Mouse (Mus musculus) kidney, postnatal 4 days (tissue): Measurements from ENCODE around the gene Gm3435.
"Not testable (repeated sequence)": the region's sequence is repeated elsewhere in the genome, so short reads cannot be mapped to it uniquely, and the experiment has no call there.

Source experiments
- DNase-seq, 2 experiments: peaks; one replicate each; pipeline ENCODE4 v3.0.0; 2021; ENCODE audit warnings: mixed read lengths in 2 of 2

The Gm3435 gene

DNA sequence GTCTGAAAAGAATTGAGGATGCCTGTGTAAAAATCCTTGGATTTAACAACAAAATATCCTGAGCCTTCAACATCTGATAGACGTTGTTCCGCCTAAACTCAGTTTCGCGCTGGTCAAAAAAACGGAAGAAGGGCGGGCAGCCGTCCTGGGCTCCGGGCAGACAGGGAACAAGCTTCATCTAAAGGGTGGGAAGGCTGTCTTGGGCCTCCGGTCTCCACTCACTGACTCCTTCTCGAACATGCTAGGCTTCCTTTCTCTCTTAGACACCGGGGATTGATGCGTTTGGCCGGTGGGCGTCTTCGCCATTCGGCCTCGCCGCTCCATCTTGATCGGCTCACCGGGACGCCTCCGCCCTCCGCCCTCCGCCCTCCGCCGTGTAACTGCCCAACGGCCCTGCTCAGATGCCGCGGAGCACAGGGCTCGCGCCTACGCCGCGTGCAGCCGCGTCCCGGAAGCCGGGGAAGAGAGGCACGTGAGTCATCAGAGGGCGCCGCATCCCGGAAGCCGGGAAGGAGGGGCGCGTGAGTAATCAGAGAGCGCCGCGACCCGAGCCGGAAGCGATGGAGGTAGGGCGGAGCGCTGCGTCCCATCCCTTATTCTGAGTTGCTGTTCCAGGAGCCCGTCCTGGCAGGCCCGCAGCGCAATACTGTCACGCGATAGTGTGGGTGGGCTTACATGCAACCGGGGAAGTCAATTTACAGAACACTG lies at the start of gene Gm3435:
TSS of gene Gm3435 (plus strand) at position 471 of the 708 bp plus-strand sequence.
- DNase-seq: not testable (repeated sequence)

DNA sequence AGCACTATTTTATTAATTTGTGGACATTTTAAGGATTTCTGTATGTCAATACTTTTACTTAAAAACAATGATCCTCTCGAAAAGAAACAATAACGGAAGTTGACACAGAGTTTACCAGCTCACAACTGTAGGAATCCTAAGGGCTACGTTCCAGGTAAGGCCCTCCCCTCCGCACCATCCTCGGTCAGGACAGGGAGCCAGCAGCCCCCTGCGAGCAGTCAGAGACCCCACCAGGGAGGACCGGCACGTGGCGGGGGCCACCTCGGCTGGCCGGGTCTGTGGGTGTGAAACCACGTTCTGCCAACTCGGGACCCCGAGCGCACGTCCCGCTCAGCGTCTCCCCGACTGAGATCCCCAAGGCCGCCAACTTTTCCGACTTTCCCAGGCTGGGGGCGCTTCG lies 49.5 kb upstream of the Gm3435 start:
- DNase-seq: peak; percentile 27 to 46

DNA sequence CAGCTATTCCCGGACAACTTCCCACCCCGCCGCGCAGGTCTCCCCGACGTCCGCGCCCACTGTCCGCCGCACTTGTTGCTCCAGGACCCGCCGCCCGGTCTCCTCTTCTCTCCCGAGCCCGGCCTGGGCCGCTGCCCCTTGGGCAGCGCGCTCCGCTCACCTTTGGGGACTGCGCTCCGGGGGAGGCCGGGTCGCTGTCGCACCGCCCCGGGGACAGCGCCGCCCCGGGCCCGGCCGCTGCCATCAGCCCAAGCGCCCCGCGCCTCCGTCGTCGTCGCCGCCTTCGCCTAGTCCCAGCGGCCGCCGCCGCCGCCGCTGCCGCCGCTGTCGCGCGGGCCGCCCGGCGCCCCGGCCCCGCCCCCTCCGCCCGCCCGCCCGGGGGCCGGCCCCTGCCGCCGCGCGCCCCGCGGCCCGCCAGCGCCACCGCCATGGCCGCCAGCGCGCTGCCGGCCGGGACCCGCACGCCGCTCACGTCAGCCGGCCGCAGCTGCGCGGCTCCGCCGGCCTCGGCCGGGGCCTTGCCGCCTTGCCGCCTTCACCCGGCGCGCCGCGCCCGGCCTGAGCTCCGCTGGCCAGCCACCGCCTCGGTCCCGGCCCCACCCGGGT lies 48.9 kb upstream of the Gm3435 start, which contains the start of gene Phf10:
TSS of gene Phf10 (minus strand) at position 323 of the 606 bp plus-strand sequence.
- peak; percentile 51 to 72 for DNase-seq

DNA sequence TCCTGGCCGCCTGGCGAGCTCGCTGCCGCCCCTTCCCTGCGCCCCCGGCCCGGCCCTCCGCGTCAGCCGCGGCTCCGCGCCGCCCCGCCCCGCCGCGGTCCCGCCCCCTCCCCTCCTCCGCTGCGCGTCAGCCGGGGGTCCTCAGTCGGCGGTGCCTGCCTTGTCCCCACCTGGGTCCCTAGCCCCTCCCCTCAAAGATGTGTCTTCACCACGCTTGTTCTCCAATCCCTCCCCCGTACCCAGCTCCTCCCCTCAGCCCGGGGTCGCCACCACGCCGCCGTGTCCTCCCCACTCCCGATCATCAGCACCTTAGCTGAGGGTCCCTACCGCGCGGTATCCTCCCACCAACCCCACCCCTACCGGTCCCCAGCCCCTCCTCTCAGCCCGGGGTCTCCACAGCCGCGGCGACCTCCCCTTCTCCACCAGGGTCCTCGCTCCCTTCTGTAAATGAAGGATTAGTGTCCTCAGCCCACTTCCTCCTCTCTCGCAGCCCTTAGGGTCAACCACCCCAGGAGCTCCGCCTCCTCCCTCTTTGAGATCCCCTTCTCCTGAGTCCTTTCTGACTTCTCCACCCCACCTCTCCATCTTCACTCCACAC lies 48.3 kb upstream of the Gm3435 start:
- DNase-seq: not testable (repeated sequence)

DNA sequence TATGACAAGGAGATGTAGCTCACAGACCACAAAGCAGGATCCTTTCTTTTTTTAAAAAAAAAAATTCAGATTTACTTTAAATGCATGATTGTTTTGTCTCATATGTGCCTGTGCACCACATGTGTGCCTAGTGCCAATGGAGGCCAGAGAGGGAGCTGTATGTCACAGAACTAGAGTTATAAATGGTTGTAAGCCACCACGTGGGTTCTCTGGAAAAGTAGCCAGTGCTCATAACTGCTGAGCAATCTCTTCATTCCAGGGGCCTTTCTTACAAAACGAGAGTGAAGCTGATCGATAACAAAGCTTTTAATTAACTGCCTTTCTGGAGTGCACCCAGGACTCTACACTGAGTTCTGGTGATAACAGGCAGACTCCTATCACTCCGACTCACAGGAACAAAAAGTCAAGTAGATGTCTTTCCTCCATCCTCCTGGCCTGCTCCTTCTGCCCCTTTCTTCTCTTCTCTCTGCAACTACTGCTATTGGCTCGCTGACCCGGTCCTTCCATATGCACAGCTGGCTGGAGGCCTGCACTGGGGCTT lies 41.5 kb upstream of the Gm3435 start:
- not testable (repeated sequence) for DNase-seq

DNA sequence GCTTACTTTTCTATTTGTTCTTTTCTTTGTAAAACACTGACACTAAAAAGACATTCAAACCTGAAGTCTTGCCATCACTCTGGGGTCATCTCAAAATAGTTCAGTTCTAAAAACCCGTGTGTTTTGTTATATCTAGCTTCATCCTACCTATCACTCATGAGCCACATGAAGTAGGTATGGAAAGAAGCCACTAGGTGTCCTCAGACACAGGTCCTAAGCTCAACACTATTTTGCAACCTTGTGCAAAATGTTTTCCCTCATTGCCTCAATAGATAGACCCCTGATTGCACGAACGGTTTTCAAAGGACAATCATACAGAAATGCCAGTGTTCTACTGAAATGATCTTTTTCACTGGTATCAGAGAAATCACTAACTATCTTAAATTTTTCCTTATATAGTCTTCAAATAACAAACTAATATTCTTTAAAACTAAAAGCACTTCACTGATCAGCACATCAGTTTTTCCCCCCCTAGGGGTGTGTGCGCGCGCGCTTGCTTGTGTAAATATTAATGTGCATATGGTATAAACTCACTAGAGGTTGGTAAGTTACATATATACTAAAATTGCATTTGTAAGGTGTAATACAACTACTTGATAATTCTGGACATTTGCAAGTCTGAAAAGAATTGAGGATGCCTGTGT lies 32.1 kb upstream of the Gm3435 start:
- DNase-seq: not testable (repeated sequence)

DNA sequence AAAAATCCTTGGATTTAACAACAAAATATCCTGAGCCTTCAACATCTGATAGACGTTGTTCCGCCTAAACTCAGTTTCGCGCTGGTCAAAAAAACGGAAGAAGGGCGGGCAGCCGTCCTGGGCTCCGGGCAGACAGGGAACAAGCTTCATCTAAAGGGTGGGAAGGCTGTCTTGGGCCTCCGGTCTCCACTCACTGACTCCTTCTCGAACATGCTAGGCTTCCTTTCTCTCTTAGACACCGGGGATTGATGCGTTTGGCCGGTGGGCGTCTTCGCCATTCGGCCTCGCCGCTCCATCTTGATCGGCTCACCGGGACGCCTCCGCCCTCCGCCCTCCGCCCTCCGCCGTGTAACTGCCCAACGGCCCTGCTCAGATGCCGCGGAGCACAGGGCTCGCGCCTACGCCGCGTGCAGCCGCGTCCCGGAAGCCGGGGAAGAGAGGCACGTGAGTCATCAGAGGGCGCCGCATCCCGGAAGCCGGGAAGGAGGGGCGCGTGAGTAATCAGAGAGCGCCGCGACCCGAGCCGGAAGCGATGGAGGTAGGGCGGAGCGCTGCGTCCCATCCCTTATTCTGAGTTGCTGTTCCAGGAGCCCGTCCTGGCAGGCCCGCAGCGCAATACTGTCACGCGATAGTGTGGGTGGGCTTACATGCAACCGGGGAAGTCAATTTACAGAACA lies 31.5 kb upstream of the Gm3435 start, which contains the start of the genes 9030025P20Rik and Gm3417:
TSS of gene 9030025P20Rik (plus strand) at position 107 of the 677 bp plus-strand sequence.
TSS of gene Gm3417 (minus strand) at position 429 of the 677 bp plus-strand sequence.
- not testable (repeated sequence) for DNase-seq

DNA sequence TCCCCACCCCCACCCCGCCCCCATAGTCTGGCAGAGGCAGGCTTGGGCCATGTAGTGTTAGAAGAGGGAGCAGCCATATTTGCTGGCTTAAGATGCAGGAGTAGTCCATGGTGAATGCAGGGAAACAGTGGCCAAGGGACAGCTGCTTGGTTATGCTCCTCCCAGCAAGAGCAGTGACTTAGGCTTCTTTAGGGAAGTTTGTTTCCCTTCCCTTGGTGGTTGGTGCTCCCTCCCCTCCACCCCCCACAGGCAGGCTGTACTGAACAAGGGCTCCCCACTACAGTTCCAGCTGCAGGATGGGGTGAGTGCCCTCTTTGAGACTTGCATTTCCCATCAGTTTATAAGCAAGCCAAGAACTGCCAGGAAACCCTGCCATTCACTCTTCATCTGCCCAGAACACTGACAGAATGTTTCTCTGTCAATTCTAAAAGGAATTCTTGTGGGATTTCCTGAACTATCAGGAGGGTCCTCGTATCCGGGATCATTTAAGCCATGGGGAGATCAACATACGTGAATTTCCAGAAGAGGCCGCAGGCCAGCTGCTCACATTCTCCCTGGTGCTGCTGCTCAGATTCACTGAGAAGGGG lies 19.8 kb upstream of the Gm3435 start:
- DNase-seq: not testable (repeated sequence)

DNA sequence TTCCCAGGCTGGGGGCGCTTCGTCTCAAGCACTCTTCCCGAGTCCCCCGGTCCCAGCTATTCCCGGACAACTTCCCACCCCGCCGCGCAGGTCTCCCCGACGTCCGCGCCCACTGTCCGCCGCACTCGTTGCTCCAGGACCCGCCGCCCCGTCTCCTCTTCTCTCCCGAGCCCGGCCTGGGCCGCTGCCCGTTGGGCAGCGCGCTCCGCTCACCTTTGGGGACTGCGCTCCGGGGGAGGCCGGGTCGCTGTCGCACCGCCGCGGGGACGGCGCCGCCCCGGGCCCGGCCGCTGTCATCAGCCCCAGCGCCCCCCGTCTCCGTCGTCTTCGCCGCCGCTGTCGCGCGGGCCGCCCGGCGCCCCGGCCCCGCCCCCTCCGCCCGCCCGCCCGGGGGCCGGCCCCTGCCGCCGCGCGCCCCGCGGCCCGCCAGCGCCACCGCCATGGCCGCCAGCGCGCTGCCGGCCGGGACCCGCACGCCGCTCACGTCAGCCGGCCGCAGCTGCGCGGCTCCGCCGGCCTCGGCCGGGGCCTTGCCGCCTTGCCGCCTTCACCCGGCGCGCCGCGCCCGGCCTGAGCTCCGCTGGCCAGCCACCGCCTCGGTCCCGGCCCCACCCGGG lies 17.3 kb upstream of the Gm3435 start:
- DNase-seq: not testable (repeated sequence)

DNA sequence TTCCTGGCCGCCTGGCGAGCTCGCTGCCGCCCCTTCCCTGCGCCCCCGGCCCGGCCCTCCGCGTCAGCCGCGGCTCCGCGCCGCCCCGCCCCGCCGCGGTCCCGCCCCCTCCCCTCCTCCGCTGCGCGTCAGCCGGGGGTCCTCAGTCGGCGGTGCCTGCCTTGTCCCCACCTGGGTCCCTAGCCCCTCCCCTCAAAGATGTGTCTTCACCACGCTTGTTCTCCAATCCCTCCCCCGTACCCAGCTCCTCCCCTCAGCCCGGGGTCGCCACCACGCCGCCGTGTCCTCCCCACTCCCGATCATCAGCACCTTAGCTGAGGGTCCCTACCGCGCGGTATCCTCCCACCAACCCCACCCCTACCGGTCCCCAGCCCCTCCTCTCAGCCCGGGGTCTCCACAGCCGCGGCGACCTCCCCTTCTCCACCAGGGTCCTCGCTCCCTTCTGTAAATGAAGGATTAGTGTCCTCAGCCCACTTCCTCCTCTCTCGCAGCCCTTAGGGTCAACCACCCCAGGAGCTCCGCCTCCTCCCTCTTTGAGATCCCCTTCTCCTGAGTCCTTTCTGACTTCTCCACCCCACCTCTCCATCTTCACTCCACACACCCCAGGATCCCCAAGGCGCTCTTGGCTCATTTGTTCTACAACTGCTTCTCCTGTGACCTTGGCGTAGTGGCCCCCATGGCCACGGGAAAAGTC lies 16.7 kb upstream of the Gm3435 start:
- not testable (repeated sequence) for DNase-seq

DNA sequence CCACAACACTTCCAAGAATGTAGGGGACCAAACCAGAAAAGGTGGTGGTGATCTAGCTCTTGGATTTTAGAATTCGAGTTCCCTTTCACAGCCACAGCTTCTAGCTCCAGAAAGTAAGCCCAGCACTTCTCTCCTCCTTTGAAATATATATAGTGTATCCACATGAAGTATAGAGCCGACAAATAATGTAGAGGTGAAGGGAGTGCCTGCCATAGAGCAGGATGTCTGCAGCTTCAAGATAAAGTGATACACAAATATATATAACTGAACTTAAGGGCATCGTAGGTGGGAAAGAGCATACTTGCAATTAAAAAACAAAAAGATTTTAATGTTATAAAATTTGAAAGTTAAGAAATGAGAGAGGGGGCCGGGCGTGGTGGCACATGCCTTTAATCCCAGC lies 15.8 kb upstream of the Gm3435 start:
- DNase-seq: not testable (repeated sequence)

DNA sequence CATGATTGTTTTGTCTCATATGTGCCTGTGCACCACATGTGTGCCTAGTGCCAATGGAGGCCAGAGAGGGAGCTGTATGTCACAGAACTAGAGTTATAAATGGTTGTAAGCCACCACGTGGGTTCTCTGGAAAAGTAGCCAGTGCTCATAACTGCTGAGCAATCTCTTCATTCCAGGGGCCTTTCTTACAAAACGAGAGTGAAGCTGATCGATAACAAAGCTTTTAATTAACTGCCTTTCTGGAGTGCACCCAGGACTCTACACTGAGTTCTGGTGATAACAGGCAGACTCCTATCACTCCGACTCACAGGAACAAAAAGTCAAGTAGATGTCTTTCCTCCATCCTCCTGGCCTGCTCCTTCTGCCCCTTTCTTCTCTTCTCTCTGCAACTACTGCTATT lies 9.9 kb upstream of the Gm3435 start:
- DNase-seq: not testable (repeated sequence)

DNA sequence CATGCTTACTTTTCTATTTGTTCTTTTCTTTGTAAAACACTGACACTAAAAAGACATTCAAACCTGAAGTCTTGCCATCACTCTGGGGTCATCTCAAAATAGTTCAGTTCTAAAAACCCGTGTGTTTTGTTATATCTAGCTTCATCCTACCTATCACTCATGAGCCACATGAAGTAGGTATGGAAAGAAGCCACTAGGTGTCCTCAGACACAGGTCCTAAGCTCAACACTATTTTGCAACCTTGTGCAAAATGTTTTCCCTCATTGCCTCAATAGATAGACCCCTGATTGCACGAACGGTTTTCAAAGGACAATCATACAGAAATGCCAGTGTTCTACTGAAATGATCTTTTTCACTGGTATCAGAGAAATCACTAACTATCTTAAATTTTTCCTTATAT lies 888 bp upstream of the Gm3435 start:
- not testable (repeated sequence) for DNase-seq

DNA sequence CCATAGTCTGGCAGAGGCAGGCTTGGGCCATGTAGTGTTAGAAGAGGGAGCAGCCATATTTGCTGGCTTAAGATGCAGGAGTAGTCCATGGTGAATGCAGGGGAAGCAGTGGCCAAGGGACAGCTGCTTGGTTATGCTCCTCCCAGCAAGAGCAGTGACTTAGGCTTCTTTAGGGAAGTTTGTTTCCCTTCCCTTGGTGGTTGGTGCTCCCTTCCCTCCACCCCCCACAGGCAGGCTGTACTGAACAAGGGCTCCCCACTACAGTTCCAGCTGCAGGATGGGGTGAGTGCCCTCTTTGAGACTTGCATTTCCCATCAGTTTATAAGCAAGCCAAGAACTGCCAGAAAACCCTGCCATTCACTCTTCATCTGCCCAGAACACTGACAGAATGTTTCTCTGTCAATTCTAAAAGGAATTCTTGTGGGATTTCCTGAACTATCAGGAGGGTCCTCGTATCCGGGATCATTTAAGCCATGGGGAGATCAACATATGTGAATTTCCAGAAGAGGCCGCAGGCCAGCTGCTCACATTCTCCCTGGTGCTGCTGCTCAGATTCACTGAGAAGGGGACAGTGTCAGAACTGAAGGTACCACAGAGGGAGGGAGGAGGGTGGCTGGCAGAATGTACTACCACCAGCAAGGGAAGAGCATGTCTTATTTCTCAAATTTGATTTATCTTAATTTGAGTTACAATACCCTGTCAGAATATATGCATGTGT lies 11.7 kb downstream of the Gm3435 start:
- DNase-seq: peak; percentile 5 to 9

DNA sequence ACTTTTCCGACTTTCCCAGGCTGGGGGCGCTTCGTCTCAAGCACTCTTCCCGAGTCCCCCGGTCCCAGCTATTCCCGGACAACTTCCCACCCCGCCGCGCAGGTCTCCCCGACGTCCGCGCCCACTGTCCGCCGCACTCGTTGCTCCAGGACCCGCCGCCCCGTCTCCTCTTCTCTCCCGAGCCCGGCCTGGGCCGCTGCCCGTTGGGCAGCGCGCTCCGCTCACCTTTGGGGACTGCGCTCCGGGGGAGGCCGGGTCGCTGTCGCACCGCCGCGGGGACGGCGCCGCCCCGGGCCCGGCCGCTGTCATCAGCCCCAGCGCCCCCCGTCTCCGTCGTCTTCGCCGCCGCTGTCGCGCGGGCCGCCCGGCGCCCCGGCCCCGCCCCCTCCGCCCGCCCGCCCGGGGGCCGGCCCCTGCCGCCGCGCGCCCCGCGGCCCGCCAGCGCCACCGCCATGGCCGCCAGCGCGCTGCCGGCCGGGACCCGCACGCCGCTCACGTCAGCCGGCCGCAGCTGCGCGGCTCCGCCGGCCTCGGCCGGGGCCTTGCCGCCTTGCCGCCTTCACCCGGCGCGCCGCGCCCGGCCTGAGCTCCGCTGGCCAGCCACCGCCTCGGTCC lies 14.0 kb downstream of the Gm3435 start:
- DNase-seq: not testable (repeated sequence)

DNA sequence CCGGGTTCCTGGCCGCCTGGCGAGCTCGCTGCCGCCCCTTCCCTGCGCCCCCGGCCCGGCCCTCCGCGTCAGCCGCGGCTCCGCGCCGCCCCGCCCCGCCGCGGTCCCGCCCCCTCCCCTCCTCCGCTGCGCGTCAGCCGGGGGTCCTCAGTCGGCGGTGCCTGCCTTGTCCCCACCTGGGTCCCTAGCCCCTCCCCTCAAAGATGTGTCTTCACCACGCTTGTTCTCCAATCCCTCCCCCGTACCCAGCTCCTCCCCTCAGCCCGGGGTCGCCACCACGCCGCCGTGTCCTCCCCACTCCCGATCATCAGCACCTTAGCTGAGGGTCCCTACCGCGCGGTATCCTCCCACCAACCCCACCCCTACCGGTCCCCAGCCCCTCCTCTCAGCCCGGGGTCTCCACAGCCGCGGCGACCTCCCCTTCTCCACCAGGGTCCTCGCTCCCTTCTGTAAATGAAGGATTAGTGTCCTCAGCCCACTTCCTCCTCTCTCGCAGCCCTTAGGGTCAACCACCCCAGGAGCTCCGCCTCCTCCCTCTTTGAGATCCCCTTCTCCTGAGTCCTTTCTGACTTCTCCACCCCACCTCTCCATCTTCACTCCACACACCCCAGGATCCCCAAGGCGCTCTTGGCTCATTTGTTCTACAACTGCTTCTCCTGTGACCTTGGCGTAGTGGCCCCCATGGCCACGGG lies 14.7 kb downstream of the Gm3435 start:
- DNase-seq: not testable (repeated sequence)

DNA sequence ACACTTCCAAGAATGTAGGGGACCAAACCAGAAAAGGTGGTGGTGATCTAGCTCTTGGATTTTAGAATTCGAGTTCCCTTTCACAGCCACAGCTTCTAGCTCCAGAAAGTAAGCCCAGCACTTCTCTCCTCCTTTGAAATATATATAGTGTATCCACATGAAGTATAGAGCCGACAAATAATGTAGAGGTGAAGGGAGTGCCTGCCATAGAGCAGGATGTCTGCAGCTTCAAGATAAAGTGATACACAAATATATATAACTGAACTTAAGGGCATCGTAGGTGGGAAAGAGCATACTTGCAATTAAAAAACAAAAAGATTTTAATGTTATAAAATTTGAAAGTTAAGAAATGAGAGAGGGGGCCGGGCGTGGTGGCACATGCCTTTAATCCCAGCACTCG lies 15.5 kb downstream of the Gm3435 start:
- DNase-seq: not testable (repeated sequence)

DNA sequence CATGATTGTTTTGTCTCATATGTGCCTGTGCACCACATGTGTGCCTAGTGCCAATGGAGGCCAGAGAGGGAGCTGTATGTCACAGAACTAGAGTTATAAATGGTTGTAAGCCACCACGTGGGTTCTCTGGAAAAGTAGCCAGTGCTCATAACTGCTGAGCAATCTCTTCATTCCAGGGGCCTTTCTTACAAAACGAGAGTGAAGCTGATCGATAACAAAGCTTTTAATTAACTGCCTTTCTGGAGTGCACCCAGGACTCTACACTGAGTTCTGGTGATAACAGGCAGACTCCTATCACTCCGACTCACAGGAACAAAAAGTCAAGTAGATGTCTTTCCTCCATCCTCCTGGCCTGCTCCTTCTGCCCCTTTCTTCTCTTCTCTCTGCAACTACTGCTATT lies 21.4 kb downstream of the Gm3435 start:
- DNase-seq: not testable (repeated sequence)

DNA sequence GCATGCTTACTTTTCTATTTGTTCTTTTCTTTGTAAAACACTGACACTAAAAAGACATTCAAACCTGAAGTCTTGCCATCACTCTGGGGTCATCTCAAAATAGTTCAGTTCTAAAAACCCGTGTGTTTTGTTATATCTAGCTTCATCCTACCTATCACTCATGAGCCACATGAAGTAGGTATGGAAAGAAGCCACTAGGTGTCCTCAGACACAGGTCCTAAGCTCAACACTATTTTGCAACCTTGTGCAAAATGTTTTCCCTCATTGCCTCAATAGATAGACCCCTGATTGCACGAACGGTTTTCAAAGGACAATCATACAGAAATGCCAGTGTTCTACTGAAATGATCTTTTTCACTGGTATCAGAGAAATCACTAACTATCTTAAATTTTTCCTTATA lies 30.5 kb downstream of the Gm3435 start:
- DNase-seq: not testable (repeated sequence)
